Mouse (Mus musculus) neural tube, embryonic 15.5 days (tissue): ENCODE measurements around the gene Parva. TPM values are rescaled to one million over a fixed set of nuclear protein-coding genes. Genes with fewer than 3 reads are reported as not detected.

Experiments
- ATAC-seq: fragments of 200-750 bp; cut with Nextera tagmentation; 2 replicates; pipeline ENCODE4 v1.8.0; 2017; ENCODE audit warnings: mild to moderate bottlenecking, moderate TSS enrichment, moderate library complexity; ENCODE audit not compliant: low FRiP score
- H3K27ac ChIP-seq: fragments of 300-500 bp; sonication (generic); replicated peaks from 2 replicates; pipeline ENCODE4 v1.5.1; 2015; ENCODE audit warnings: mild to moderate bottlenecking, inconsistent platforms
- H3K27me3 ChIP-seq: fragments of 300-500 bp; sonication (generic); replicated peaks from 2 replicates; pipeline ENCODE4 v1.6.1; 2015; ENCODE audit warnings: inconsistent platforms
- H3K36me3 ChIP-seq: fragments of 300-500 bp; sonication (generic); 2 replicates; pipeline ENCODE4 v1.6.1; 2015; ENCODE audit warnings: inconsistent platforms
- H3K4me1 ChIP-seq: fragments of 300-500 bp; sonication (generic); 2 replicates; pipeline ENCODE4 v1.6.1; 2015; ENCODE audit warnings: inconsistent platforms
- H3K4me2 ChIP-seq: fragments of 300-500 bp; sonication (generic); 2 replicates; pipeline ENCODE4 v1.6.1; 2015; ENCODE audit warnings: inconsistent platforms, mild to moderate bottlenecking, moderate library complexity
- H3K4me3 ChIP-seq: fragments of 300-500 bp; sonication (generic); replicated peaks from 2 replicates; pipeline ENCODE4 v1.5.1; 2015; ENCODE audit warnings: mild to moderate bottlenecking, inconsistent platforms
- H3K9ac ChIP-seq: fragments of 300-500 bp; sonication (generic); replicated peaks from 2 replicates; pipeline ENCODE4 v1.6.1; 2015; ENCODE audit warnings: mild to moderate bottlenecking, inconsistent platforms
- H3K9me3 ChIP-seq: fragments of 300-500 bp; sonication (generic); replicated peaks from 2 replicates; pipeline ENCODE4 v1.6.1; 2016; ENCODE audit warnings: inconsistent platforms
- WGBS: fragments of 180-500 bp; shearing (Covaris S2); methylation state at CpG from one replicate; pipeline ENCODE4 v1.1.7; 2015; ENCODE audit warnings: mixed read lengths; 5-methylcytosine and 5-hydroxymethylcytosine counted together
- polyA plus RNA-seq: library from polyadenylated mRNA; unstranded; fragments of >200 nt; fragmentation: Nextera tagmentation; extraction: Ambion mirVana; gene quantifications from 2 replicates; pipeline ENCODE4 v1.2.1, GENCODE M21; 2015

Gene Parva
- polyA plus RNA-seq, 1 experiment from 2014 or later: 23.7 TPM

DNA sequence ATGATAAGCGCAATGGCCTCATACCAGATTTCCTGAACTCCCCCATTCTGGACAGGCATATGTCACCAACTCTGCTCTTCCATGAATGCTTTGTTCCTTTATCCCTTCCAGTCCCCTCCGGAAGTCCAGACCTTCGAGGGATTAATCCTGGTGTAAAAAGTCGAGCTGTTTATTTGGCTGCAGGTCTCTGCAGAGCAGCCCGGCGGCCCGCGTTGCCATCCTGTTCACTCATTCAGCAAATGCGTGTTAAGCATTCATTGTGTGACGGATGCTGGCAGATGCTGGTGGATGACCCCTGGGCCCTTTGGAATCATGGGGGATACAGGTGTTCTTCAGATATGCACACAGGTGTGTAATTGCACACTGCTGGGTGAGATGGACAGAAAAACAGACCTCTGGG lies 98.9 kb downstream of the Parva start:
- Histone ChIP-seq H3K4me3 (no peak overlapping the region), H3K36me3 (no peaks in the 10 kb centered on the region), H3K4me1 (peaks cover 20% of the 10 kb centered on the region; the same call in 1 of the 2 replicates), H3K4me2 (no peak overlapping the region), H3K9ac (no peak overlapping the region), H3K27ac (no peak overlapping the region), H3K27me3 (no peaks in the 10 kb centered on the region), H3K9me3 (no peaks in the 10 kb centered on the region)
- no peak for ATAC-seq
- WGBS: 73% methylated on average over 10 of the region's 10 CpGs

DNA sequence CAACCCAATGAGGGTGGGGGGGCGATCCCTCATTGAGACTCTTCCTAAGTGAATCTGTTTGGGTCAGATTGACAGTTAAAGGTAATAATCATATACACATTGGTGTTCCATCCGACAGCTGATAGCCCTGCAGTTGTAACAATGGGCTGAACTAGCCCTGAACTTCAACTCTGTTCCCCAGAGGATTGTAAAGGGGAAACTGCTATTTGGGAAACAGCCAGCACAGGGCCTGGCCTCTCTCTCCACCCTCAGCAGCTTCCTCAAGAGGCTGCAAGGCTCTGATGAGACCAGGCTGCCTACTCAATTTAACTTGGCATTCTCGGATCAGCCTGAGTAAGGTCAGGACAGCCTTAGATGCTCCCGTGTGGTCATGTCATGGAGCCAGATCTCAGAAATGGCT lies 99.9 kb downstream of the Parva start:
- ATAC-seq: no peak
- WGBS: 87% methylated on average over 4 of the region's 4 CpGs

DNA sequence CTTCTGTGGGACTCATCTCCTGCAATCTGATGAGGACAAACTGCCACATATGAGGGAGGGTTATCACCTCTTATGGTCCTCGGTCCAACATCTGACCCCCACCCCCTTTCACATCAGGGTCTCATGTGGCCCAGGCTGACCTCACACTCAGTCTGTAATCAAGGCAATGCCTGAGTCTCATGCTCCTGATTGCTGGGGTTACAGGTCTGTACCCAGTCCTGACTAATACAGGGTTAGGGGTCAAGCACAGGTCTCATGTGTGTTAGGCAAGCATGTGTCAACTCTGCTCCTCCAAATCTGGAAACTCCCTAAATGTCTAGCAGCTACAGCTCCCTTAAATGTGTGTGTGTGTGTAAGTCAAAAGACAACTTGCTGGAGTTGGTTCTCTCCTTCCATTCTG lies 100.8 kb downstream of the Parva start:
- H3K4me2 ChIP-seq: no peak overlapping the region
- no peak for ATAC-seq
- no peak overlapping the region for H3K4me3 ChIP-seq
- no peak overlapping the region for H3K9ac ChIP-seq
- H3K9me3 ChIP-seq: no peaks in the 10 kb centered on the region
- no peaks in the 10 kb centered on the region for H3K36me3 ChIP-seq
- H3K4me1 ChIP-seq: peaks cover 20% of the 10 kb centered on the region; the same call in 1 of the 2 replicates
- H3K27me3 ChIP-seq: no peaks in the 10 kb centered on the region
- H3K27ac ChIP-seq: no peak overlapping the region
- 89% methylated on average over 1 of the region's 1 CpGs for WGBS

More for the DNA sequence above, 99.9 kb downstream of the Parva start:
- no peaks in the 10 kb centered on the region for H3K36me3 ChIP-seq
- H3K9me3 ChIP-seq: no peaks in the 10 kb centered on the region
- H3K9ac ChIP-seq: no peak overlapping the region
- no peak overlapping the region for H3K27ac ChIP-seq
- H3K27me3 ChIP-seq: no peaks in the 10 kb centered on the region
- peaks cover 20% of the 10 kb centered on the region; the same call in 1 of the 2 replicates for H3K4me1 ChIP-seq
- H3K4me2 ChIP-seq: no peak overlapping the region
- H3K4me3 ChIP-seq: no peak overlapping the region

DNA sequence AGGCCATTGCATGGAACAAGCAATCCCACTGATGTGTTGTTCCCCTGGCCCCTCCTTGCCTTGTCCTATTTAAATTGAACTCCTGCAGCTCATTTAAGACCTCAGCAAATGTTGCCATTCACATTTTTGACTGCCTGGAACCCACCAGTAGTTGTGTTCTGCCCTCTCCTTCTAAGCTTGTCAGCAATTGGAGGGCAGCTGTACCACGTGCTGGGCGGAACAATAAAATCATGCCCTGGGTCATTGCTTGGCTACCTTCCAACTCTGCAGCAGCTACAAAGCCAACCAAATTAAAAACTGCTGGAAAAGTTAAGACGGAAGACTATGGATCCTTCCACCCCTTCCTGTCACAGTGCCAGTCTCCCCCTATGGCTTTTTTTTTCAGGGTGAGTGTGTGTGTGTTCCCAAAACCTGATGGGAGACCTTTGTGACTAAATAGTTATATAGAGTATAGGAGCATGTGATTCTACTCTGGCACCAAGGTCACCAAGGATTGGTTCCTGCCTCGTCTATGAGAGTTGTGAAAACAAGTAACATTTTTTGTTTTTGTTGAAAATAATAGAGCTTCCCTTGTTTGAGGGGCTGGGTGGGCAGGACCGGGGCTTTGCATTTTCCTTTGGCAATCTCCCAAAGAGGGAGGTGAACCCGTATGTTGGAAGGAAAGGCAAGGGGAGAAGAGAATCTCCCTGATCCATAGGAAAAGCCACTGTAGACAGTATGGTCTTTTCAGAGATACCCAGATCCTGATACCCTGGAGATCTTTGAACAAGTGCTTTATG lies 101.5 kb downstream of the Parva start:
- no peak overlapping the region for H3K4me2 ChIP-seq
- no peaks in the 10 kb centered on the region for H3K36me3 ChIP-seq
- peaks cover 20% of the 10 kb centered on the region; the same call in 1 of the 2 replicates for H3K4me1 ChIP-seq
- H3K27me3 ChIP-seq: no peaks in the 10 kb centered on the region
- no peak overlapping the region for H3K4me3 ChIP-seq
- no peak overlapping the region for H3K9ac ChIP-seq
- H3K9me3 ChIP-seq: no peaks in the 10 kb centered on the region
- no peak for ATAC-seq
- no peak overlapping the region for H3K27ac ChIP-seq
- 36% methylated on average over 6 of the region's 6 CpGs for WGBS

DNA sequence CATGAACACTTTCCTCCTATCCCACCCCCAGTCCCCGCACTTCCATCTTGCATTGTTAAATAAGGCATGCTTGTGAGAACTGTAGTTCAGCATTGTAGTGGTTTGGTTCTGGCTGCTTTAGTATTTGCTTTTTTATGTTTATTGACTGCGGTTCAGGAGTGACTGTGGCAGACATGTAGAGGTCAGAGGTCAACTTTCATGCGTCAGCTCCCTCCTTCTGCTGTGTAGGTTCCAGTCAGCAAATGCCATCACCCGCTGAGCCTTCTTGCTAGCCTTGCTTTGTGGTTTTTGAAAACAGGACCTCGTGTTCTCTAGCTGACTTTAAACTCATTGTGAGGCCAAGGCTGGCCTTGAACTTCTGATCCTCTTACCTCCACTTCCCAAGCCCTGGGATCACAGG lies 103.6 kb downstream of the Parva start:
- ATAC-seq: no peak

DNA sequence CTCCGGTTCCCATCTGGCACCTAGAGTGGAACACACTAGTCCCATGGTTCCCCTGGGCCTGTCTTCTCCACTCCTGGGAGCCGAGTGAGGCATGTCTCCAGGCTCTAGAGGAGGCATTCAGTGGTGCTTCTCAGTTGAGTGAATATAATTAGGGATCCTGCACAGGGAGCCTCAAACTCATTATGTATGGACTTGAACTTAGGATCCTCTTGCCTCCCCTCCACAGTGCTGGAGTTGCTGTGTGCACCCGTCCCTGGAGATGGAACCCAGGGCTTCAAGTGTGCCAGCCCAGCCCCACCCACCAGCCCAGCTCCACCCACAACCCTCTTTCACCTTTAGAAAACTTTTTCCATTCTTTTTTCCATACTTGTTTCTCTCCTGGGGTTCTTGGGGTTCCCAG lies 106.8 kb downstream of the Parva start:
- Histone ChIP-seq H3K9ac (no peak overlapping the region), H3K27ac (no peak overlapping the region), H3K4me1 (peaks cover 24% of the 10 kb centered on the region), H3K4me3 (no peak overlapping the region), H3K27me3 (no peaks in the 10 kb centered on the region), H3K9me3 (no peaks in the 10 kb centered on the region), H3K4me2 (no peak overlapping the region), H3K36me3 (no peaks in the 10 kb centered on the region)
- ATAC-seq: no peak
- 66% methylated on average over 3 of the region's 3 CpGs for WGBS

More for the DNA sequence above, 103.6 kb downstream of the Parva start:
- Histone ChIP-seq H3K9me3 (no peaks in the 10 kb centered on the region), H3K4me1 (peaks cover 36% of the 10 kb centered on the region), H3K4me3 (no peak overlapping the region), H3K27ac (no peak overlapping the region), H3K9ac (no peak overlapping the region), H3K4me2 (no peak overlapping the region), H3K36me3 (no peaks in the 10 kb centered on the region), H3K27me3 (no peaks in the 10 kb centered on the region)
- WGBS: 62% methylated on average over 5 of the region's 5 CpGs

DNA sequence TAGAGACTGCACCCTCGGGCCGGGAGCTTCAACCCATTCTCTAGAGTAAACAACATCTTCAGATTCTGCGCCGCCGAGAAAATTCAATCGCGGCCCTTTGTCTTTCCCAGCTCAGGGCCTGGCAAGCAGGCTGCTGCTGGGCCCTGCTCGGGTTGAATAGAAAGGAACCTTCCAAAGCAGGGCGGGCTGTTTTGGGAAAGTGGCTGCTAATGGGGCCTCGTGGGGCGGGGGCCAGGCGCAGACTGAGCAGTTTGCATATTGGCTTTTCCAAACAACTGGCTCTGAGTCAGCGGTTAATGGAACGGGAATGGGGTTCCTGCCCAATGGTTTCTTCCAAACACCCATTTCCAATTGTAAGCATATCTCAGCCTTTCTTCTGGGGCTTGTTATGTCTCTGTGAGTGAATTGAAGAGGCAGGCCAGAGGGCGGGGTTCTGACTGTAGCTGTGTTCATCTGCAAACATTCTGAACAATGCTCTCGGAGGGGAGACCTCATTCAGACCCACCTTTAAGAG lies 108.2 kb downstream of the Parva start:
- 5% methylated on average over 16 of the region's 16 CpGs for WGBS
- Histone ChIP-seq H3K9ac (peak overlapping the region; percentile 10; the same call in 1 of the 2 replicates), H3K4me1 (peaks cover 21% of the 10 kb centered on the region), H3K4me2 (peak overlapping the region; percentile 30), H3K4me3 (no peak overlapping the region), H3K27me3 (no peaks in the 10 kb centered on the region), H3K27ac (peak overlapping the region; percentile 80), H3K36me3 (no peaks in the 10 kb centered on the region), H3K9me3 (no peaks in the 10 kb centered on the region)
- ATAC-seq: peak; percentile 85

DNA sequence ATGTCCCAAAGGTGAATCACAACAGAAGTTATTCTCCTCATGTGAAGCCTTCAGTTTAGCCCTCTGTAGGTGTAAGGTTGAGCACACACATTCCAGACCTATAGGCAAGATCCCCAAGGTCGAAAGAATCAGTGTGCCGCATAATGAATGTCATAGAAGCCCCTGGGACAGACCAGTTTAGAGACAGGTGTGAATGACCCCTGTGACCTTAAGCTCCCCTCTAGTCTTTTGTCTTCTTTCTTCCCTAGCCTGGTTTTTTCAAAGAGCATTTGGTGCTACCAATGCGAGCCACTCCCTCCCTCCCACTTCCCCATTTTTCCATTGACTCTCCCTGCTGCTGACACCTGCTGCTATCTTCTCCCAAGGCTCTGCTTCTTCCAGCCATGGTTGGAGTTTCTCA lies 121.8 kb downstream of the Parva start:
- H3K4me3 ChIP-seq: no peak overlapping the region
- H3K4me1 ChIP-seq: no peaks in the 10 kb centered on the region
- no peaks in the 10 kb centered on the region for H3K9me3 ChIP-seq
- H3K4me2 ChIP-seq: no peak overlapping the region
- ATAC-seq: no peak
- 75% methylated on average over 3 of the region's 3 CpGs for WGBS
- H3K9ac ChIP-seq: no peak overlapping the region
- no peak overlapping the region for H3K27ac ChIP-seq
- no peaks in the 10 kb centered on the region for H3K36me3 ChIP-seq
- no peaks in the 10 kb centered on the region for H3K27me3 ChIP-seq

DNA sequence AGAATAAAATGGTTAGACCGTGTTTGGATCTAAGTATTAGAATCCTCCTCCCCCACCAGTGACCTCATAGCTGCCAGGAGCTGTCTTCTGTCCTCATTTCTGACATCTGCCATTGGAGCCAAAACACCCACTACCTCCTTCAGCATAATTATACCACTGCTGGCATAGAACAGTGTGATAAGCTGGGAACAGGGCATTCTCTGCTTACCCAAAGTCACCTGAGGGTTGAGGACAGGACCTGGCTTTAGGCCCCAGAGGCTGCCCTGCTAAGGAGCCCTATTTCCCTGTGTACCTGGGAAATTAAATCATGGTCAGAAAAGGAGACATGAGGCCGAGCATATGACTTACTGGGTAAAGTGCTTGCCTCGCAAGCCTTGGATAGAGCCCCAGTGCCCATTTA lies 134.2 kb downstream of the Parva start:
- ATAC-seq: no peak
- Histone ChIP-seq H3K36me3 (no peaks in the 10 kb centered on the region; the same call in 1 of the 2 replicates), H3K27me3 (no peaks in the 10 kb centered on the region), H3K4me2 (no peak overlapping the region), H3K27ac (no peak overlapping the region), H3K4me1 (0 out of 2 replicates have a peak, but pooled peaks cover 10% of the 10 kb centered on the region), H3K9me3 (no peaks in the 10 kb centered on the region), H3K9ac (no peak overlapping the region), H3K4me3 (no peak overlapping the region)
- WGBS: 86% methylated on average over 3 of the region's 3 CpGs

DNA sequence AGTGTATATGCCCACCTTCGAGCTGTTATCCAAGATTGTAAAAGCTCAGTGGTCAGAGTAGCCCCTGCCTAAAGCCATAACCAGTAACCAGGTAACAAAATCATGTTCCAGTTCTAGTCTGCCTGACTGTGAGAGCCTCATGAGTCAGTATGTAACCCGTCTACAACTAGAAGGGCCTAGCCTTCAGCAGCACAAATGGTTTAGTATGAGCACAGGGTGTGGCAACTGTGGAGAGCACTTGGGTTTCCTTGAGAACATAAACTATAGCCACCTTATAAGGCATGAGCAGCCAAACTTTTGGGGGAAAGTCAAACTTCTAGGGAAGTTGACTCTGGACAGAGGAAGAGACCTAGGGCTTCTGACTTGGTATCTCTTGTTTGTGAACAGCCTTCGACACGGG lies 139.7 kb downstream of the Parva start:
- Histone ChIP-seq H3K4me3 (no peak overlapping the region), H3K27me3 (no peaks in the 10 kb centered on the region), H3K9ac (no peak overlapping the region), H3K4me2 (no peak overlapping the region), H3K9me3 (no peaks in the 10 kb centered on the region), H3K4me1 (peaks cover 9% of the 10 kb centered on the region; the same call in 1 of the 2 replicates), H3K36me3 (no peaks in the 10 kb centered on the region; the same call in 1 of the 2 replicates), H3K27ac (no peak overlapping the region)
- no peak for ATAC-seq
- 96% methylated on average over 4 of the region's 4 CpGs for WGBS

DNA sequence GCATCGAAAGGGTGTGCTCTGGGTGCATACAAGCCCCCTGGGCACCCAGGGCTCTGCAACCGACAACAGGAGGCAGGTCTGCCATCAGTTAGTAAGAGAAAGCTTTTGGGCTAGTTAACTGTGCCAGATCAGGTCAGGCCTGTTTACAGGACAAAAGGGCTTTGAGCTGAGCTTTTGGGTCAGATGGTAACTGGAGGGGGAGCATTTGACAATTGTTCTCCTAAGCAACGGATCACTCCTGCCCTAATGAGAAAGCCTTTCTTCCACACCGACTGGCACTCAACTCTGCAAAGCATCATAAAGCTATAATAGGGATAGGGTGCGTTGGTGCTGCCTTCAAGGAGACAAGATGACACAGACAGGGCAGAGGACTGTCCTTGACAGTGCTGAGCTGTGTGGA lies 141.7 kb downstream of the Parva start:
- 24% methylated on average over 5 of the region's 5 CpGs for WGBS
- Histone ChIP-seq H3K4me1 (peaks cover 9% of the 10 kb centered on the region; the same call in 1 of the 2 replicates), H3K36me3 (no peaks in the 10 kb centered on the region; the same call in 1 of the 2 replicates), H3K4me2 (no peak overlapping the region), H3K27me3 (no peaks in the 10 kb centered on the region), H3K4me3 (no peak overlapping the region), H3K27ac (no peak overlapping the region), H3K9ac (no peak overlapping the region), H3K9me3 (no peaks in the 10 kb centered on the region)
- no peak for ATAC-seq

DNA sequence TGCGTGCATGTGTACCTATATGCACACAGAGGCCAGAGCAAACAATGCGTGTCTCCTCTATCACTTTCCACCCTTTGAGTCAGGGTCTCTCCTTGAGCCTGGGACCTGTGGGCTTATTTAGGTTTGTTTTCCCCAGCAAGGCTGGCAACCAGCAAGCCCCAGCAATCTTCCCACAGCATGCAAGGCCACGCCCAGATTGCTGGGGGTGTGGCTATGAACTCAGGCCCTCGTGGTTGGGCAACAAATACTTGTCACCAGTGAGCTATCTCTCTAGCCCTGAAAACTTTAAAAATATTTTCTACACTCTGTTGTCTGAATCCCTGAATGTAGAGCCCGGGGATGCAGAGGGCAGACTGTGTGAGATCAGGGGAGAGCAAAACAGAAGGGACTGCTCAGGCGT lies 154.3 kb downstream of the Parva start:
- no peak overlapping the region for H3K9ac ChIP-seq
- no peak for ATAC-seq
- no peaks in the 10 kb centered on the region for H3K9me3 ChIP-seq
- H3K4me3 ChIP-seq: no peak overlapping the region
- WGBS: 83% methylated on average over 6 of the region's 6 CpGs
- no peaks in the 10 kb centered on the region for H3K4me1 ChIP-seq
- H3K27me3 ChIP-seq: no peaks in the 10 kb centered on the region
- H3K27ac ChIP-seq: no peak overlapping the region
- H3K4me2 ChIP-seq: no peak overlapping the region
- H3K36me3 ChIP-seq: 0 out of 2 replicates have a peak, but pooled peaks cover 3% of the 10 kb centered on the region
